Mouse (Mus musculus): Measurements from ENCODE around the gene Phospho1. TPM values are rescaled to one million over a fixed set of nuclear protein-coding genes. Genes with fewer than 3 reads are reported as not detected.

Gene Phospho1
- total and polyA plus RNA-seq, 2 experiments from 2014 or later: 2.1 TPM; not detected in 1

DNA sequence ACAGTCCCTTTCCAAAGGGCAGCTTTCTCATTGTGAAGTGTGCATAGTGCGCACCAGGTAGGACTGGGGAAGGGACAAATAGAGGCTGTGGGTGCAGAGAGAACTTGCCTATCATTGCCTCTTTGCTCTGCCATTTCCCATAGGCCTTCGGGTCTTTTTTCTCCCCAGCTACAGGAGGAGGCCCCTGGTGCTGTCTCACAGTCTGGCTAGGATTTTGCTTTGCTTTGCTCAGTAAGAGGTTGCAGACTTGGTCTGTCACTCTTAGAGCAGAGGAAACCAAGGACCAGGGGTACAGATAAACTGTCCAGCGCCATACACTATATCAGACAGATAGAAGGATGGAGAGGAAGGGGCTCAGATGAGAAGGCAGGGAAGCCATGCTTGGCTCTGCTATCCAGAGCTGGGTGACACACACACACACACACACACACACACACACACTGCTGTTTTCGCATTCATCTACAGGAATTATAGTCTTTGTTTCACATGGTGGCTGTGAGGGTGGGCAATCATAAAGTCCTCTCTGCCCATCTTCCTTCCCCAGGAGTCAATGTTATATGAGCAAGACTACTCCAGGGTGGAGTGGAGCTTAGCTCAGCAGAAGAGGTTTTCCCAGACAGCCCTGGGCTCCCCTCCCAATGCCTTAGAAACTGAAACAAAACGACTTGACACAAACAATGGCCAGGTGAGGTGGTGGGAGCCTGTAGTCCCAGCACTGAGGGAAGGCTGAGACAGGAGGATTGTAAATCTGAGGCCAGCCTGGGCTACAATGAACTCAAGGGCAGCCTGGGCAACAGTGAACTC is 16.6 kb downstream of the Phospho1 start:
- Histone ChIP-seq H3K4me3 (ENCODE audit: low read depth, low read length) (no peak overlapping the region), H3K4me2 (ENCODE audit: low read depth, low read length, poor library complexity, severe bottlenecking) (no peak overlapping the region), H3K9ac (replicated peaks; ENCODE audit: low read length, poor library complexity, severe bottlenecking) (no peak overlapping the region), H3K27ac (ENCODE audit: low read depth, low read length) (no peak overlapping the region), H3K36me3 (ENCODE audit: insufficient read depth, low read length) (no peaks in the 10 kb centered on the region), H3K4me1 (ENCODE audit: insufficient read depth, low read length) (no peaks in the 10 kb centered on the region; the same call in 1 of the 2 replicates), H3K9me3 (ENCODE audit: low read length) (no peaks in the 10 kb centered on the region), H3K27me3 (ENCODE audit: insufficient read depth, low read length) (0 out of 2 replicates have a peak, but pooled peaks cover 4% of the 10 kb centered on the region)
- WGBS: 80% methylated on average over 5 of the region's 5 CpGs
- no peak for DNase-seq (ENCODE audit: low spot score)
- no peak for ATAC-seq (ENCODE audit: low FRiP score)
- no peak for TF ChIP-seq CTCF (IDR thresholded peaks at IDR 0.05)

DNA sequence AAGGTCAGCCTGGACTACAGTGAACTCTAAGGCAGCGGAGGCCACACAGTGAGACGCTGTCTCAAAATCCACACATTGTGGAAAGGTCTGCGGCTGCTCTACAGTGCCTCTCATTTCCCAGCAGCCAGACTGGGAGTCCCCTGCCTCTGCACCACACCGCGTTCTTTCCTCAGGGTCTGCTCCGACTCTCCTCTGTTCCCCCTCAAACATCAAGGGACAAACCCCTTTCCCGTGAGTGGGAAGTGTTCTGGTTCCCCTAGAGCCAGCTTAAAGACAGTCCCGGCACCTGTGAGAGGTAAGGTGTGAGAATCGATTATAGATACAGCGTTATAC is 17.2 kb downstream of the Phospho1 start:
- TF ChIP-seq CTCF (IDR thresholded peaks at IDR 0.05): no peak
- DNase-seq (ENCODE audit: low spot score): no peak
- no peaks in the 10 kb centered on the region for H3K9me3 ChIP-seq (ENCODE audit: low read length)
- H3K27ac ChIP-seq (ENCODE audit: low read depth, low read length): no peak overlapping the region
- no peak overlapping the region for H3K4me3 ChIP-seq (ENCODE audit: low read depth, low read length)
- 64% methylated on average over 10 of the region's 10 CpGs for WGBS
- no peaks in the 10 kb centered on the region for H3K36me3 ChIP-seq (ENCODE audit: insufficient read depth, low read length)
- ATAC-seq (ENCODE audit: low FRiP score): no peak
- H3K27me3 ChIP-seq (ENCODE audit: insufficient read depth, low read length): 0 out of 2 replicates have a peak, but pooled peaks cover under 1% of the 10 kb centered on the region
- no peak overlapping the region for H3K4me2 ChIP-seq (ENCODE audit: low read depth, low read length, poor library complexity, severe bottlenecking)
- H3K9ac ChIP-seq (replicated peaks; ENCODE audit: low read length, poor library complexity, severe bottlenecking): no peak overlapping the region
- no peaks in the 10 kb centered on the region; the same call in 1 of the 2 replicates for H3K4me1 ChIP-seq (ENCODE audit: insufficient read depth, low read length)

DNA sequence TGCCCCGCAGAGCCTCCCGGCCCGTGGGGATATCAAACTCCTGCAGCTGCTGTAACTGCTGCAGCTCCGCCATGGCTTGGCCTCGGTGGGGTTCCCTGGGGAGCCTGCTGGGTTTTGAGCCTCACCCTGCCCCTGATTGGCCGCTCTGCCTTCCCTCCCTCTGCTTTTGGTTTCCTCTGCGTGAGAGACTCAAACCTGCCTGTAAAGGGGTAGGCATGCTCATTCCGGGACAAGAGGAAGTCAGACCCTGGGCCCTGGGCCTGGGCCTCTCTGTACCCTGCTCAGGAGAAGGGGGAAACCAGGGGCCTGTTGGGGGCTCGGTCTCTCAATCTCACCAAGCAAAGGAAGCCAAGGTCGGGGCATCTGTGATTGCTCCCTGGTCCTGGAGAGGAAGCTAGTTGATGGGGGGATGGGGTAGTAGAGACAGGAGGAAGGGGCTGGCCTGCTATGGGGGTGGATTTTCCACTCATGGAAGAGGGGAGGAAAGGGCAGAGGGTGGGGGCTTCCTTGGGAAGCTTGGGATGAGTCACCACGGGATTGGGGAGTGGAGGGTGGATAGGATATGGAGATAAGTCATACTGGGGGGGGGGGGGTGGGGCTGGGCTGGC is 17.9 kb downstream of the Phospho1 start, which contains the start of gene Abi3:
Gene Abi3, minus strand, starts transcription at position 403 of the 608 bp plus-strand sequence.
- Histone ChIP-seq H3K27ac (ENCODE audit: low read depth, low read length) (no peak within 1 kb of the TSS), H3K4me2 (ENCODE audit: low read depth, low read length, poor library complexity, severe bottlenecking) (no peak within 1 kb of the TSS), H3K36me3 (ENCODE audit: insufficient read depth, low read length) (no peaks in the 10 kb centered on the region), H3K4me1 (ENCODE audit: insufficient read depth, low read length) (no peaks in the 10 kb centered on the region; the same call in 1 of the 2 replicates), H3K9ac (replicated peaks; ENCODE audit: low read length, poor library complexity, severe bottlenecking) (no peak within 1 kb of the TSS), H3K9me3 (ENCODE audit: low read length) (no peaks in the 10 kb centered on the region), H3K27me3 (ENCODE audit: insufficient read depth, low read length) (no peaks in the 10 kb centered on the region), H3K4me3 (ENCODE audit: low read depth, low read length) (no peak within 1 kb of the TSS)
- ATAC-seq (ENCODE audit: low FRiP score): no peak
- DNase-seq (ENCODE audit: low spot score): no peak
- no peak for TF ChIP-seq CTCF (IDR thresholded peaks at IDR 0.05)
- 17% methylated on average over 11 of the region's 11 CpGs for WGBS

DNA sequence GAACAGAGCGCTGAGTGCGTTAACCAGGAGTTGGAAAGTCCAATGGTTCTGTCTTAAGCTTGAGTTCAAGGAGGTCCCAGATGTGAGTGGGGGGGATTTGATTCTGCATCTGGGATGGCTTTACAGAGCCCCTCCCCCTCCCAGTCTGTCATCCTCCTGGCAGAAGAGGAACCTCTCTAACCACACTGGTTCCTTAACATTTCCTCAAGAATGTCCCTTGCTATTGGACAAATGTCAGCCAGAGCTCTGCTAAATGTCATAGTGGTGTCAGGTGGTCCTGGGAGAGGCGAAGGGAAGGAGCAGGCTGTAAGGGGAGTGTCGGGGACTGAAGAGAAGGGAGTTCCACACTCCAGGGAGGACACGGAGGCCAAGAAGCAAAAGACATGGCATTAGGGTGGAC is 18.7 kb downstream of the Phospho1 start:
- WGBS: 89% methylated on average over 5 of the region's 5 CpGs
- Histone ChIP-seq H3K27ac (ENCODE audit: low read depth, low read length) (no peak overlapping the region), H3K27me3 (ENCODE audit: insufficient read depth, low read length) (no peaks in the 10 kb centered on the region), H3K4me3 (ENCODE audit: low read depth, low read length) (no peak overlapping the region), H3K9me3 (ENCODE audit: low read length) (no peaks in the 10 kb centered on the region), H3K9ac (replicated peaks; ENCODE audit: low read length, poor library complexity, severe bottlenecking) (no peak overlapping the region), H3K36me3 (ENCODE audit: insufficient read depth, low read length) (no peaks in the 10 kb centered on the region), H3K4me2 (ENCODE audit: low read depth, low read length, poor library complexity, severe bottlenecking) (no peak overlapping the region), H3K4me1 (ENCODE audit: insufficient read depth, low read length) (no peaks in the 10 kb centered on the region; the same call in 1 of the 2 replicates)
- no peak for TF ChIP-seq CTCF (IDR thresholded peaks at IDR 0.05)
- no peak for ATAC-seq (ENCODE audit: low FRiP score)
- no peak for DNase-seq (ENCODE audit: low spot score)

DNA sequence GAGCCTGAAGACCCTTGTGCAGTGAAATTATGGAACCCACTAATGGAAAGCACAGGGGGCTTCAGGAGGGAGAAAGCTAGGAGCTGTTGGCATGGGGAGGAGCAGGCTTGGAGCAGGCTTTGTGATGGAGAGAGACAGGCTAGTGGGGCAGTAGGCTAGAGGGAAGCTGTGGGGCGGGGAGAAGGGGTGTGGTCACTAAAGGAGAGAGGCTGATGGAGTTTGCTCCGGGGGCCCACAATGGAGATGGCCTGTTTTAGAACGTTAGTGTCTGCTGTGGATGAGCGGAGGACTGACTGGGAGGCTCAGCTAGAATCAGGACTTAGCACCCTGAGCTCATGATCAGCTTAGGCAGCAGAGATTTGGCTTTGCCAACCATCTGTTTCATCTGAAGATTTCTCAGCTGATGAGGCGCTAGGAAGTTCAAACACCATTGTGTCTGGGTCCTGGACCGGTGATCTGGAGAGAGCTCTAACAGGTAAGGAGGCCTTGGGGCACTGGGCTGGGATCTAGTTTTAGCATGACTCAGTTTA is 19.2 kb downstream of the Phospho1 start:
- TF ChIP-seq CTCF (IDR thresholded peaks at IDR 0.05): no peak
- H3K36me3 ChIP-seq (ENCODE audit: insufficient read depth, low read length): no peaks in the 10 kb centered on the region
- WGBS: 60% methylated on average over 6 of the region's 6 CpGs

DNA sequence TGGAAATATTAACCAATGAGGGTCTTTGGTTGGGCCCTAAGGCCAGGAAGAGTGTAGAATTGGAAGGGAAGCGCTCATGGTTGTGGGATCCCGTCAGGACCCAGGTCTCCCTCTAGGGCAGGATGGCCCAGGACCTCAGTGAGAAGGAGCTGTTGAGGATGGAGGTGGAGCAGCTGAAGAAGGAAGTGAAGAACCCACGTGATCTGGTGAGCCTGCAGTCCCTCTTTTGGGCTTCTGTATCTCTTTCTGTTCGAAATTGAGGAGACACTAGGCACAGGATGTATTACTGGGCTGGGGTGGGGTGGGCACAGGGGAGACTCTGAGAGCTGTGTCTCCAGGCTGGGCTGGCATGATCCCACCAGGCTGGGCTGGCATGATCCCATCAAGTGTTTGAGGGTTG is 20.6 kb downstream of the Phospho1 start:
- TF ChIP-seq CTCF (IDR thresholded peaks at IDR 0.05): no peak

More for the DNA sequence above, 19.2 kb downstream of the Phospho1 start:
- Histone ChIP-seq H3K27me3 (ENCODE audit: insufficient read depth, low read length) (no peaks in the 10 kb centered on the region), H3K4me2 (ENCODE audit: low read depth, low read length, poor library complexity, severe bottlenecking) (no peak overlapping the region), H3K4me1 (ENCODE audit: insufficient read depth, low read length) (no peaks in the 10 kb centered on the region; the same call in 1 of the 2 replicates), H3K9me3 (ENCODE audit: low read length) (no peaks in the 10 kb centered on the region), H3K27ac (ENCODE audit: low read depth, low read length) (no peak overlapping the region), H3K9ac (replicated peaks; ENCODE audit: low read length, poor library complexity, severe bottlenecking) (no peak overlapping the region), H3K4me3 (ENCODE audit: low read depth, low read length) (no peak overlapping the region)
- no peak for ATAC-seq (ENCODE audit: low FRiP score)
- DNase-seq (ENCODE audit: low spot score): no peak

More for the DNA sequence above, 20.6 kb downstream of the Phospho1 start:
- 68% methylated on average over 4 of the region's 4 CpGs for WGBS
- Histone ChIP-seq H3K27ac (ENCODE audit: low read depth, low read length) (no peak overlapping the region), H3K4me3 (ENCODE audit: low read depth, low read length) (no peak overlapping the region), H3K27me3 (ENCODE audit: insufficient read depth, low read length) (no peaks in the 10 kb centered on the region), H3K4me2 (ENCODE audit: low read depth, low read length, poor library complexity, severe bottlenecking) (no peak overlapping the region), H3K4me1 (ENCODE audit: insufficient read depth, low read length) (no peaks in the 10 kb centered on the region; the same call in 1 of the 2 replicates), H3K9ac (replicated peaks; ENCODE audit: low read length, poor library complexity, severe bottlenecking) (no peak overlapping the region), H3K36me3 (ENCODE audit: insufficient read depth, low read length) (no peaks in the 10 kb centered on the region), H3K9me3 (ENCODE audit: low read length) (no peaks in the 10 kb centered on the region)
- DNase-seq (ENCODE audit: low spot score) (no peak), ATAC-seq (ENCODE audit: low FRiP score) (no peak)

Data from midbrain, postnatal 0 days (tissue).